Mouse (Mus musculus) lung, embryonic 15.5 days (tissue): ENCODE results near the gene Zscan10. TPM values are rescaled to one million over a fixed set of nuclear protein-coding genes. Genes with fewer than 3 reads are reported as not detected.

Source experiments
- polyA plus RNA-seq: library from polyadenylated mRNA; unstranded; fragments of >200 nt; fragmentation: Nextera tagmentation; extraction: Ambion mirVana; gene quantifications from 2 replicates; pipeline ENCODE4 v1.2.1, GENCODE M21; 2015

The Zscan10 gene
- polyA plus RNA-seq, 1 experiment from 2014 or later = 0.40 TPM

Other genes starting within 250 kb of the Zscan10 start
- gene Vmn2r116, start 216.3 kb upstream of the Zscan10 start, polyA plus RNA-seq = not detected in 2 replicates
- gene Vmn2r117, start 121.2 kb upstream of the Zscan10 start, polyA plus RNA-seq = not detected in 2 replicates
- gene Zfp213, start 36.6 kb upstream of the Zscan10 start, polyA plus RNA-seq = 20.9 and 21.5 TPM in 2 replicates
- 15.0 and 15.3 TPM in 2 replicates for gene Zfp13, start 1.4 kb upstream of the Zscan10 start, polyA plus RNA-seq
- gene Mmp25, start 44.4 kb downstream of the Zscan10 start, polyA plus RNA-seq = 0.41 and 0.53 TPM in 2 replicates
- 3.5 and 4.0 TPM in 2 replicates for gene Bicdl2, start 59.6 kb downstream of the Zscan10 start, polyA plus RNA-seq
- 59.5 and 64.5 TPM in 2 replicates for gene Hcfc1r1, start 72.7 kb downstream of the Zscan10 start, polyA plus RNA-seq
- gene Thoc6, start 73.0 kb downstream of the Zscan10 start, polyA plus RNA-seq = 48.3 and 49.1 TPM in 2 replicates
- 26.8 and 28.5 TPM in 2 replicates for gene Tnfrsf12a, start 76.6 kb downstream of the Zscan10 start, polyA plus RNA-seq
- gene Cldn6, start 78.4 kb downstream of the Zscan10 start, polyA plus RNA-seq = 237 and 246 TPM in 2 replicates
- 4.4 and 4.8 TPM in 2 replicates for gene Cldn9, start 83.2 kb downstream of the Zscan10 start, polyA plus RNA-seq
- gene 1520401A03Rik, start 121.9 kb downstream of the Zscan10 start, polyA plus RNA-seq = 0.09 and 0.28 TPM in 2 replicates
- gene Pkmyt1, start 125.5 kb downstream of the Zscan10 start, polyA plus RNA-seq = 61.7 and 68.6 TPM in 2 replicates
- 43.9 and 46.7 TPM in 2 replicates for gene Paqr4, start 140.0 kb downstream of the Zscan10 start, polyA plus RNA-seq
- 0.38 and 1.1 TPM in 2 replicates for gene Kremen2, start 145.0 kb downstream of the Zscan10 start, polyA plus RNA-seq
- 70.5 TPM in 2 replicates for gene Flywch1, start 170.7 kb downstream of the Zscan10 start, polyA plus RNA-seq
- 28.4 and 29.1 TPM in 2 replicates for gene Flywch2, start 185.2 kb downstream of the Zscan10 start, polyA plus RNA-seq
- gene Srrm2, start 189.7 kb downstream of the Zscan10 start, polyA plus RNA-seq = 416 and 431 TPM in 2 replicates
- gene Elob, start 228.3 kb downstream of the Zscan10 start, polyA plus RNA-seq = 927 and 1,006 TPM in 2 replicates
- gene Prss33, start 235.2 kb downstream of the Zscan10 start, polyA plus RNA-seq = 0.12 TPM in 1 of 2 replicates, not detected in the other
- not detected in 2 replicates for gene Prss32, start 243.0 kb downstream of the Zscan10 start, polyA plus RNA-seq
- gene Prss41, start 243.3 kb downstream of the Zscan10 start, polyA plus RNA-seq = 1.1 and 1.3 TPM in 2 replicates